Mouse (Mus musculus) ES-E14 (cell line): ENCODE measurements around the gene Apon. TPM values are rescaled to one million over a fixed set of nuclear protein-coding genes. Genes with fewer than 3 reads are reported as not detected.
"Not testable (repeated sequence)": the region's sequence is repeated elsewhere in the genome, so short reads cannot be mapped to it uniquely, and the experiment has no call there.

Experiments
- DNase-seq: peaks from one replicate; pipeline ENCODE4 v3.0.0-alpha.2; 2013; ENCODE audit warnings: low read depth, low spot score
- H3K27ac ChIP-seq: 2 replicates; pipeline ENCODE4 v1.5.1; 2012; ENCODE audit warnings: low read depth, mild to moderate bottlenecking, low read length, moderate library complexity, mixed read lengths; ENCODE audit not compliant: poor library complexity, insufficient read depth, severe bottlenecking
- H3K36me3 ChIP-seq: 2 replicates; pipeline ENCODE4 v1.6.1; 2012; ENCODE audit warnings: mild to moderate bottlenecking, low read length, moderate library complexity, mixed read lengths; ENCODE audit not compliant: control insufficient read depth, poor library complexity, insufficient read depth, severe bottlenecking
- H3K4me1 ChIP-seq, 2 experiments: fragments of 150-350 bp in 1 of 2; sonication (generic) in 1 of 2; 2 replicates each; pipeline ENCODE4 v1.6.1; 2012; ENCODE audit warnings: low read length in 2 of 2, mild to moderate bottlenecking in 1 of 2, mixed read lengths in 1 of 2; ENCODE audit not compliant: control insufficient read depth in 2 of 2, insufficient read depth in 2 of 2, poor library complexity in 1 of 2
- H3K4me3 ChIP-seq, 2 experiments: fragments of 150-350 bp in 1 of 2; sonication (generic) in 1 of 2; 2 replicates each; pipeline ENCODE4 v1.5.1; 2012; ENCODE audit warnings: low read length in 2 of 2, low read depth in 1 of 2, mild to moderate bottlenecking in 1 of 2, mixed read lengths in 1 of 2; ENCODE audit not compliant: insufficient read depth in 1 of 2, poor library complexity in 1 of 2, severe bottlenecking in 1 of 2
- H3K9ac ChIP-seq: 2 replicates; pipeline ENCODE4 v1.6.1; 2012; ENCODE audit warnings: low read depth, mild to moderate bottlenecking, low read length, mixed read lengths; ENCODE audit not compliant: poor library complexity, insufficient read depth, severe bottlenecking
- H3K9me3 ChIP-seq: fragments of 150-350 bp; sonication (generic); 2 replicates; pipeline ENCODE4 v1.6.1; 2012; ENCODE audit warnings: low read depth, mild to moderate bottlenecking, low read length; ENCODE audit not compliant: control insufficient read depth, insufficient read depth
- CHD2 ChIP-seq: IDR thresholded peaks from 2 replicates; pipeline ENCODE4 v1.6.1; 2014; ENCODE audit warnings: mild to moderate bottlenecking, low read depth, low read length, inconsistent platforms
- HCFC1 ChIP-seq: IDR thresholded peaks from 2 replicates; pipeline ENCODE4 v1.6.1; 2012; ENCODE audit warnings: low read length, inconsistent platforms, borderline replicate concordance; ENCODE audit not compliant: insufficient read depth
- MAFK ChIP-seq: IDR thresholded peaks from 2 replicates; pipeline ENCODE4 v1.6.1; 2014; ENCODE audit warnings: mild to moderate bottlenecking, low read depth, low read length, inconsistent platforms; ENCODE audit not compliant: insufficient read depth
- ZC3H11A ChIP-seq: IDR thresholded peaks from 2 replicates; pipeline ENCODE4 v1.6.1; 2012; ENCODE audit warnings: low read depth, mild to moderate bottlenecking, inconsistent platforms, low read length, borderline replicate concordance
- ZNF384 ChIP-seq: IDR thresholded peaks from 2 replicates; pipeline ENCODE4 v1.6.1; 2012; ENCODE audit warnings: low read depth, low read length, inconsistent platforms
- in situ Hi-C, 2 experiments: fragments of 600-800 bp; cut with MboI; formaldehyde crosslinking; loops; one replicate each; pipeline ENCODE4 v1.15.1; 2025; ENCODE audit warnings: low sequenced_read_pairs in 2 of 2, inconsistent platforms in 1 of 2; ENCODE audit not compliant: unreplicated experiment in 2 of 2
- total RNA-seq: library from RNA; depleted of rRNA; stranded (reverse); fragments of 300-350 nt; gene quantifications from 2 replicates; pipeline ENCODE4 v1.2.3, GENCODE M21; 2012

Gene Apon
- total RNA-seq, 1 experiment: 0.31 TPM

- TF ChIP-seq ZNF384 (no peak), ZC3H11A (no peak), HCFC1 (no peak)
- in situ Hi-C loops: no loop called here
- Histone ChIP-seq H3K9me3 (no peaks in the 10 kb centered on the region), H3K4me3 (no peak overlapping the region), H3K4me1 (peaks cover 2 to 11% of the 10 kb centered on the region in 2 experiments; a peak in 2 of 4 replicates), H3K36me3 (peaks cover 31% of the 10 kb centered on the region), H3K27ac (no peak overlapping the region), H3K9ac (peak overlapping the region; percentile 26; the same call in 1 of the 2 replicates)
- DNase-seq: no peak
Observed at GRCm38 (mm10) chr10:128281682-128282081, 27.8 kb downstream of the Apon start.

GRCm38 (mm10) chr10:128282886-128283450 lies 29.1 kb downstream of the Apon start:
- peak overlapping the region; percentile 26 to 52; a peak in 3 of 4 replicates for H3K4me3 ChIP-seq
- no peaks in the 10 kb centered on the region for H3K9me3 ChIP-seq
- no peak overlapping the region for H3K27ac ChIP-seq
- DNase-seq: no peak
- in situ Hi-C loops: no loop called here
- peaks cover 30% of the 10 kb centered on the region for H3K36me3 ChIP-seq
- peak overlapping the region; percentile 52; the same call in 1 of the 2 replicates for H3K9ac ChIP-seq
- TF ChIP-seq ZNF384 (no peak), ZC3H11A (no peak), HCFC1 (no peak), CHD2 (no peak), MAFK (no peak)
- H3K4me1 ChIP-seq: peaks cover 2 to 11% of the 10 kb centered on the region in 2 experiments; a peak in 2 of 4 replicates

GRCm38 (mm10) chr10:128283604-128284579 lies 30.0 kb downstream of the Apon start:
- Histone ChIP-seq H3K4me1 (peaks cover 2 to 11% of the 10 kb centered on the region in 2 experiments; a peak in 2 of 4 replicates), H3K27ac (no peak overlapping the region), H3K9ac (peak overlapping the region; percentile 3; the same call in 1 of the 2 replicates), H3K9me3 (no peaks in the 10 kb centered on the region), H3K36me3 (peaks cover 26% of the 10 kb centered on the region), H3K4me3 (peak overlapping the region; percentile 31 to 52; a peak in 3 of 4 replicates)
- in situ Hi-C loops: no loop called here
- TF ChIP-seq MAFK (no peak), ZC3H11A (peak; percentile 9; the same call in 1 of the 2 replicates), ZNF384 (peak; percentile 82)
- peak; percentile 87 for DNase-seq

GRCm38 (mm10) chr10:128290594-128290993 lies 36.7 kb downstream of the Apon start:
- H3K4me1 ChIP-seq, H3K9me3 ChIP-seq, H3K4me3 ChIP-seq, DNase-seq, in situ Hi-C loops, H3K36me3 ChIP-seq, H3K9ac ChIP-seq: not testable (repeated sequence)
- 0 out of 2 replicates have a peak overlapping the region, but pooled peaks have one; percentile 26 for H3K27ac ChIP-seq
